Mouse (Mus musculus) myocyte (in vitro differentiated cells): ENCODE data around the gene Pwwp2a. TPM values are rescaled to one million over a fixed set of nuclear protein-coding genes. Genes with fewer than 3 reads are reported as not detected.
A peak's percentile ranks its signal among the peaks of the same experiment; 100 is the strongest.

Source experiments
- H3K27me3 ChIP-seq: one replicate; pipeline ENCODE4 v1.6.1; 2011; ENCODE audit not compliant: control insufficient read depth, insufficient read depth, insufficient read length
- H3K36me3 ChIP-seq: one replicate; pipeline ENCODE4 v1.6.1; 2011; ENCODE audit not compliant: control insufficient read depth, insufficient read depth
- H3K4me2 ChIP-seq: one replicate; pipeline ENCODE4 v1.6.1; 2011; ENCODE audit warnings: low read depth, control low read depth
- H3K4me3 ChIP-seq: one replicate; pipeline ENCODE4 v1.5.1; 2011; ENCODE audit warnings: mild to moderate bottlenecking, control low read depth, moderate library complexity
- H3K79me2 ChIP-seq: one replicate; pipeline ENCODE4 v1.6.1; 2011; ENCODE audit not compliant: control insufficient read depth, insufficient read depth
- H3ac ChIP-seq: one replicate; pipeline ENCODE4 v1.6.1; 2011; ENCODE audit not compliant: control insufficient read depth, insufficient read length
- CEBPB ChIP-seq: IDR thresholded peaks from 2 replicates; pipeline ENCODE4 v1.6.1; 2011; ENCODE audit warnings: mild to moderate bottlenecking, moderate library complexity; ENCODE audit not compliant: poor library complexity, insufficient read depth, severe bottlenecking
- E2F4 ChIP-seq: IDR thresholded peaks from one replicate; pipeline ENCODE4 v1.6.1; 2011; ENCODE audit warnings: mild to moderate bottlenecking, control low read depth, moderate library complexity; ENCODE audit not compliant: insufficient read depth
- MAX ChIP-seq: IDR thresholded peaks from one replicate; pipeline ENCODE4 v1.6.1; 2011; ENCODE audit warnings: low read depth, mild to moderate bottlenecking, control low read depth
- MYOD1 ChIP-seq, 3 experiments: IDR thresholded peaks; one replicate each; pipeline ENCODE4 v1.6.1; 2011; ENCODE audit warnings: control low read depth in 2 of 3, low read depth in 2 of 3, mild to moderate bottlenecking in 2 of 3, moderate library complexity in 1 of 3; ENCODE audit not compliant: insufficient read length in 2 of 3, control insufficient read depth in 1 of 3
- MYOG ChIP-seq, 3 experiments: IDR thresholded peaks; one replicate each; pipeline ENCODE4 v1.6.1; 2011; ENCODE audit warnings: control low read depth in 2 of 3, low read depth in 2 of 3, mild to moderate bottlenecking in 2 of 3; ENCODE audit not compliant: insufficient read length in 2 of 3, control insufficient read depth in 1 of 3, insufficient read depth in 1 of 3
- POLR2A ChIP-seq: IDR thresholded peaks from one replicate; pipeline ENCODE4 v1.6.1; 2011; ENCODE audit warnings: low read depth, mild to moderate bottlenecking, control low read depth, moderate library complexity; ENCODE audit not compliant: insufficient read length
- POLR2AphosphoS2 ChIP-seq: IDR thresholded peaks from one replicate; pipeline ENCODE4 v1.6.1; 2011; ENCODE audit warnings: low read depth, control low read depth; ENCODE audit not compliant: insufficient read length
- REST ChIP-seq: IDR thresholded peaks from one replicate; pipeline ENCODE4 v1.6.1; 2011; ENCODE audit warnings: mild to moderate bottlenecking, control low read depth, moderate library complexity; ENCODE audit not compliant: insufficient read depth, insufficient read length
- SRF ChIP-seq: IDR thresholded peaks from one replicate; pipeline ENCODE4 v1.6.1; 2011; ENCODE audit warnings: low read depth; ENCODE audit not compliant: control insufficient read depth, insufficient read length
- TCF12 ChIP-seq: IDR thresholded peaks from one replicate; pipeline ENCODE4 v1.6.1; 2011; ENCODE audit warnings: mild to moderate bottlenecking, control low read depth; ENCODE audit not compliant: poor library complexity, insufficient read depth, severe bottlenecking
- TCF3 ChIP-seq: IDR thresholded peaks from one replicate; pipeline ENCODE4 v1.6.1; 2011; ENCODE audit warnings: low read depth, control low read depth; ENCODE audit not compliant: insufficient read length
- USF1 ChIP-seq: IDR thresholded peaks from one replicate; pipeline ENCODE4 v1.6.1; 2011; ENCODE audit warnings: low read depth, mild to moderate bottlenecking, control low read depth, moderate library complexity
- polyA plus RNA-seq: library from polyadenylated mRNA; unstranded; fragments of >200 nt; fragmentation: generic; extraction: Trizol; gene quantifications from one replicate; pipeline ENCODE4 v1.2.1, GENCODE M21; 2012; ENCODE audit warnings: missing spikeins

The Pwwp2a gene
- polyA plus RNA-seq, 1 experiment = 4.9 TPM

GRCm38 (mm10) chr11:43636761-43637160 is 45.0 kb upstream of the Pwwp2a start:
- H3ac ChIP-seq = no peak overlapping the region
- TF ChIP-seq E2F4 (no peak), MAX (no peak), POLR2A (no peak), MYOD1 (IDR thresholded peaks at IDR 0.05; ENCODE audit: control insufficient read depth in 1 of 3, insufficient read length in 2 of 3, low read depth in 2 of 3) (no peak)
- H3K36me3 ChIP-seq = no peaks in the 10 kb centered on the region
- H3K4me3 ChIP-seq = no peak overlapping the region
- no peaks in the 10 kb centered on the region for H3K79me2 ChIP-seq
- H3K27me3 ChIP-seq = no peaks in the 10 kb centered on the region
- no peak overlapping the region for H3K4me2 ChIP-seq

DNA sequence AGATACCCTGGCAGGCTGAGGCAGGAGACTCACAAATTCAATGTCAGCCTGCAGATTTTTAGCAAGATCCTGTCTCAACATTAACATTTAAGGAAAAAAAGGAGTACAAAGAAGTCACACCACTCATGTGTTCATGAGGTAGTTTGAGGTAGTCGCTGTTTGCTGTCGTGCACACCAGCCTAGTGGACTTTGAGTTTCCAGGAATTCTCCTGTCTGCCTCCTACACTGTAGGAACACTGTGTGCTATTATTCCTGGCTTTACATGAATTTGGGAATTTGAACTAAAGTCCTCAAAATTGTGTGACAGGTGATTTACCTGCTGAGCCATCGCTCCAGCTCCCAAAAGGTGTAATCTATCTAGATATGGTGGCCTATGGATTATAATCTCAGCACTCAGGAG is 43.3 kb upstream of the Pwwp2a start:
- TF ChIP-seq CEBPB (no peak), E2F4 (no peak), MYOD1 (IDR thresholded peaks at IDR 0.05; ENCODE audit: control insufficient read depth in 1 of 3, insufficient read length in 2 of 3, low read depth in 2 of 3) (no peak), REST (no peak), USF1 (no peak), POLR2AphosphoS2 (no peak), MAX (no peak), SRF (no peak), TCF3 (no peak), TCF12 (no peak), POLR2A (no peak), MYOG (IDR thresholded peaks at IDR 0.05; ENCODE audit: control insufficient read depth in 1 of 3, insufficient read depth in 1 of 3, insufficient read length in 2 of 3, low read depth in 2 of 3) (no peak)
- no peak overlapping the region for H3K4me2 ChIP-seq
- no peaks in the 10 kb centered on the region for H3K27me3 ChIP-seq
- H3ac ChIP-seq = no peak overlapping the region
- no peaks in the 10 kb centered on the region for H3K79me2 ChIP-seq
- H3K36me3 ChIP-seq = no peaks in the 10 kb centered on the region
- no peak overlapping the region for H3K4me3 ChIP-seq

DNA sequence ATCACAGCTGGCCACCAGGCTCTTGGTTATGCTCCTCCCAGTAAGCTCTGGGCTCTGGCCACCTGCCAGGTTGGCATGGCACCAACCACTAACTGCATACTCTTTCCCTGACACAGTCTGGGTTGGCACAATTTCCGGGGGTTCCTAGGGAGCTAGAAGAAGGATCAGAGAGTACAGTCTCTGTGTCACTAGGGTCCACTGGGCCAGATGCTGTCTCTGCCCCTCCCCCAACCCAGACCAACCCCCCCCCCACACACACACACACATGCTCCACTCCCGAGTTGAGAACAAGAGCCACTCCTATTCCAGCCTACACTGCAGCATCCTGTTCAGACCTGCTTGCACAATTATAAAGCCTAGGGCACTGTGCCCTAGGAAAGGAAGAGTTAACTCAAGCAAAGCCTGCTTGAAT is 38.6 kb upstream of the Pwwp2a start:
- no peaks in the 10 kb centered on the region for H3K79me2 ChIP-seq
- H3K4me3 ChIP-seq = no peak overlapping the region
- no peaks in the 10 kb centered on the region for H3K36me3 ChIP-seq
- no peak for TF ChIP-seq CEBPB
- TF ChIP-seq MYOG (IDR thresholded peaks at IDR 0.05; ENCODE audit: control insufficient read depth in 1 of 3, insufficient read depth in 1 of 3, insufficient read length in 2 of 3, low read depth in 2 of 3) = peak in 1 of 3 experiments; percentile 34
- no peak for TF ChIP-seq TCF3
- no peak for TF ChIP-seq POLR2A
- TF ChIP-seq MYOD1 (IDR thresholded peaks at IDR 0.05; ENCODE audit: control insufficient read depth in 1 of 3, insufficient read length in 2 of 3, low read depth in 2 of 3) = peak in 2 of 3 experiments; percentile 4 to 28
- peak overlapping the region; percentile 67 for H3K4me2 ChIP-seq
- no peaks in the 10 kb centered on the region for H3K27me3 ChIP-seq
- no peak overlapping the region for H3ac ChIP-seq

GRCm38 (mm10) chr11:43645286-43645685 is 36.5 kb upstream of the Pwwp2a start:
- Histone ChIP-seq H3ac (no peak overlapping the region), H3K79me2 (no peaks in the 10 kb centered on the region), H3K36me3 (no peaks in the 10 kb centered on the region), H3K27me3 (no peaks in the 10 kb centered on the region), H3K4me3 (no peak overlapping the region), H3K4me2 (no peak overlapping the region)
- TF ChIP-seq CEBPB = no peak

DNA sequence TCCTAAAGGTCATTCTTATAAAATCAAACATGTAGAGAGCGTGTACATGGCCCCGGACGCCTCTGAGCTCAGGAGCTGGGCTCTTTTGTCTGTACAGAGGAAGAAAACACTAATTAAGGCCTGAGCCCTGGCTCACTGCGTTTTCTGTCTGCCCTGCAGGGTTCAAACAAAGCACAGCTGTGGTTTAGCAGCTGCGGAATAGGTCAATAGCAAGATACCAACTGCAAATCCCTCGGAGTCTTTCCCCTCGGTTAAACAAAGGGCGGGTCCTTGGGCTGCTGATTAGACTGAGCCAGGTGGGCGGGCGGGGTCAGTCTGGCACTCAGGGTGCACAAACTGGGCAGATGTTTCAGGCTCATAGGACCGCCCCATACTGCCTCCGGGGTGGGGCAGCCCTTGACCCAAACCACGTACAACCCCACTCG is 28.7 kb upstream of the Pwwp2a start:
- no peaks in the 10 kb centered on the region for H3K79me2 ChIP-seq
- H3K36me3 ChIP-seq = no peaks in the 10 kb centered on the region
- peak overlapping the region; percentile 46 for H3K4me2 ChIP-seq
- TF ChIP-seq MYOD1 (IDR thresholded peaks at IDR 0.05; ENCODE audit: control insufficient read depth in 1 of 3, insufficient read length in 2 of 3, low read depth in 2 of 3) (peak in 2 of 3 experiments; percentile 28 to 67), MYOG (IDR thresholded peaks at IDR 0.05; ENCODE audit: control insufficient read depth in 1 of 3, insufficient read depth in 1 of 3, insufficient read length in 2 of 3, low read depth in 2 of 3) (peak in 2 of 3 experiments; percentile 16 to 69), SRF (no peak)
- H3ac ChIP-seq = no peak overlapping the region
- no peak overlapping the region for H3K4me3 ChIP-seq
- no peaks in the 10 kb centered on the region for H3K27me3 ChIP-seq

DNA sequence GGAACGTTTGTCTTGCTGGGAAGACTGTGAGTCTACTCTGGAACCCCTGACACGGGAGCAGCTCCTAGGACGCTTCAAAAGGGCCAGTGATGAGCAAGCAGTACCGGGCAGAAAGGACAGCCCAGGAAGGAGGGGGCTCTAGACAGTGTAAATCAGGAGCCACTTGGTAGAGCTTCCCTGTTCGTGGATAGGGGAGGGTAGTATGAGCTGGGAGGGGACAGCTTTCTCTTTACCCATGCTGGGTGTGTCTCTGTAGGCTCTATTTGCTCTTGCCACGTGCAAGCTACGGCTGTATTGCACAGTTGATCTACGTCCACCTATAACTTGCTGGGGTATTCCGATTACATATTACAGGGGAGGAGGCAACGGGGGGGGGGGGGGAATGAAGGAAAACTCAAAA is 25.3 kb upstream of the Pwwp2a start:
- no peak overlapping the region for H3K4me3 ChIP-seq
- no peaks in the 10 kb centered on the region for H3K27me3 ChIP-seq
- H3K36me3 ChIP-seq = no peaks in the 10 kb centered on the region
- no peaks in the 10 kb centered on the region for H3K79me2 ChIP-seq
- peak overlapping the region; percentile 9 for H3K4me2 ChIP-seq
- TF ChIP-seq MYOG (IDR thresholded peaks at IDR 0.05; ENCODE audit: control insufficient read depth in 1 of 3, insufficient read depth in 1 of 3, insufficient read length in 2 of 3, low read depth in 2 of 3) = no peak
- no peak for TF ChIP-seq MYOD1 (IDR thresholded peaks at IDR 0.05; ENCODE audit: control insufficient read depth in 1 of 3, insufficient read length in 2 of 3, low read depth in 2 of 3)
- H3ac ChIP-seq = no peak overlapping the region
